Mouse (Mus musculus) embryonic facial prominence, embryonic 15.5 days (tissue): ENCODE data around the gene Ccne1. TPM values are rescaled to one million over a fixed set of nuclear protein-coding genes. Genes with fewer than 3 reads are reported as not detected.
"Not testable (repeated sequence)": the region's sequence is repeated elsewhere in the genome, so short reads cannot be mapped to it uniquely, and the experiment has no call there.

Experiments used
- ATAC-seq: fragments of 200-750 bp; cut with Nextera tagmentation; 2 replicates; pipeline ENCODE4 v1.8.0; 2017; ENCODE audit warnings: low read depth, moderate TSS enrichment; ENCODE audit not compliant: insufficient number of reproducible peaks, low FRiP score, low TSS enrichment
- H3K27ac ChIP-seq: fragments of 300-500 bp; sonication (generic); replicated peaks from 2 replicates; pipeline ENCODE4 v1.5.1; 2015; ENCODE audit warnings: mild to moderate bottlenecking, inconsistent platforms
- H3K27me3 ChIP-seq: fragments of 300-500 bp; sonication (generic); 2 replicates; pipeline ENCODE4 v1.6.1; 2015; ENCODE audit warnings: inconsistent platforms
- H3K36me3 ChIP-seq: fragments of 300-500 bp; sonication (generic); 2 replicates; pipeline ENCODE4 v1.6.1; 2015; ENCODE audit warnings: mild to moderate bottlenecking, inconsistent platforms
- H3K4me1 ChIP-seq: fragments of 300-500 bp; sonication (generic); 2 replicates; pipeline ENCODE4 v1.6.1; 2015; ENCODE audit warnings: inconsistent platforms
- H3K4me2 ChIP-seq: fragments of 300-500 bp; sonication (generic); replicated peaks from 2 replicates; pipeline ENCODE4 v1.6.1; 2015; ENCODE audit warnings: mild to moderate bottlenecking, inconsistent platforms
- H3K4me3 ChIP-seq: fragments of 300-500 bp; sonication (generic); replicated peaks from 2 replicates; pipeline ENCODE4 v1.5.1; 2015; ENCODE audit warnings: mild to moderate bottlenecking, inconsistent platforms
- H3K9ac ChIP-seq: fragments of 300-500 bp; sonication (generic); 2 replicates; pipeline ENCODE4 v1.6.1; 2015; ENCODE audit warnings: inconsistent platforms
- H3K9me3 ChIP-seq: fragments of 300-500 bp; sonication (generic); replicated peaks from 2 replicates; pipeline ENCODE4 v1.6.1; 2016; ENCODE audit warnings: inconsistent platforms
- WGBS: fragments of 180-500 bp; shearing (Covaris S2); methylation state at CpG from one replicate; pipeline ENCODE4 v1.1.7; 2015; 5-methylcytosine and 5-hydroxymethylcytosine counted together
- polyA plus RNA-seq: library from polyadenylated mRNA; unstranded; fragments of >200 nt; fragmentation: Nextera tagmentation; extraction: Ambion mirVana; gene quantifications from 2 replicates; pipeline ENCODE4 v1.2.1, GENCODE M21; 2015

The Ccne1 gene
- polyA plus RNA-seq, 1 experiment from 2014 or later: 62.3 TPM

DNA sequence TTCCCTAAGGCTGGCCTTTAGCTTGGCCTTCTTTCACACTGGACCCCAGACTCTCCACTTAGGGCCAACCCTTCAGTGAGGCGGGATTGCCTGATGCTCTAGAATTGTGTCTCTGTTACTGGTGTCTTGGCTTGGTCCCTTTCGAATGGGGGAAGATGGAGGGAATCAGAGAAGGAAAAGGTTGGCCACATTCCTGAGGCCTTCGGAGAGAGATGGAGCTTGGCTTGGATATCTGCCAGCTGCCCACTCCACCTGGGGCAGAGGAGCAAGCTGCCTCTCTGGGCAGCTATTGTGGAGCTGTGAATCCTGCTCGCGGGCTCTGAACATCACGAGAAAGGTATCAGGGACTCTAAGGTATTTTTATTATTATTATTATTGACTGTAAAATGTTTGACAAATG lies 22.2 kb upstream of the Ccne1 start:
- H3K27me3 ChIP-seq: no peaks in the 10 kb centered on the region
- H3K4me2 ChIP-seq: no peak overlapping the region
- peaks cover 13% of the 10 kb centered on the region for H3K4me1 ChIP-seq
- no peak overlapping the region for H3K27ac ChIP-seq
- no peaks in the 10 kb centered on the region for H3K9me3 ChIP-seq
- H3K36me3 ChIP-seq: no peaks in the 10 kb centered on the region
- ATAC-seq: no peak
- WGBS: 80% methylated on average over 6 of the region's 6 CpGs
- H3K4me3 ChIP-seq: no peak overlapping the region
- no peak overlapping the region for H3K9ac ChIP-seq

DNA sequence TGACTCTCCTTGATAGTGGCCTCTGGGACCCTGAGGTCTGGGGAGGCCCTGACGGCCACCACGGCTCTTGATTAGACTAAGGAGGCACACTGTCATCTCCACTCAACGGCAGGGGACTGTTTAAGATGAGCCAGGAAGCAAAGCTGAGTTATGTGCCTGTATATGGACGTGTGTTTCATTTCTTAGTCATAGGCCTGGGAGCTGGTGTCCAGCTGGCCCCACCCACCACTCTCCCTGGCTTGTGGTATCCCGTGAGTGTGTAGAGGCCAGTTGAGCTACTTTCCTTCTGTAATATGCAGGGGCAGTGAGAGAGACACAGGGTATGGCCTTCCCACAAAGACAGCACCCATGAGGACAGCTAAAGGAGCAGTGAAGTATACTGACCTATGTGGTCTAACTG lies 20.9 kb upstream of the Ccne1 start:
- WGBS: 67% methylated on average over 5 of the region's 5 CpGs
- not testable (repeated sequence) for H3K36me3 ChIP-seq

DNA sequence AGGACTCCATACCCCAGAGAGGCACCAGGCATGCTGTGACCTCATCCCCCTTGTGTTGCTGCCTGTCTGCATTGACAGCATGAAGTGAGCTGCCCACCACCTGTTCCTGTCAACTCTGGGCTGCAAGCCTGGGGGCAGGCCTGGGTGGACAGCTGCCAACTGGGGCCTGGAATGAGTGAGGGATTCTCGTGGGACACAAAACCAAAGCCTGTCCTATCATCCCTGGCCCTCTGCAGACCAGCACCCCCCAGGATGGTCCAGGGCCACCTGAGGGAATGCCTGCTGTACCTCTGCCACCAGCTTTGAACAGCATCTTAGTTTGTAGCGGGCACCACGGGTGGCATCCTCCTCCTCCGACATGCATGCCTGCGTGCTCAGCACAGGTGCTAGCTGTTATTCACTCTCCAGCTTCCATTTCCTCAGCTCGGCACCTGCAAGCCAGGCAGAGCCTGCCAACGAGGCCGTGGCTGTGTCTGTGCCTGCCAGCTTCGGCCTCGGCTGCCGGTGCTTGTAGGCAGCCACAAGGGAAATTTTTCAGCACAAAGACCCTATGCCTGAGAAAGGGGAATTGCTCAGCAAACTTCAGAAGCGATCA lies 18.3 kb upstream of the Ccne1 start:
- no peaks in the 10 kb centered on the region for H3K27me3 ChIP-seq
- peaks cover 8% of the 10 kb centered on the region for H3K4me1 ChIP-seq
- H3K27ac ChIP-seq: 0 out of 2 replicates have a peak overlapping the region, but pooled peaks have one; percentile 9
- no peak overlapping the region for H3K4me2 ChIP-seq
- no peaks in the 10 kb centered on the region for H3K36me3 ChIP-seq
- no peaks in the 10 kb centered on the region for H3K9me3 ChIP-seq
- H3K4me3 ChIP-seq: no peak overlapping the region
- whole genome bisulfite sequencing: 55% methylated on average over 12 of the region's 12 CpGs
- peak; percentile 64; the same call in 1 of the 2 replicates for ATAC-seq
- no peak overlapping the region for H3K9ac ChIP-seq

More for the DNA sequence above, 20.9 kb upstream of the Ccne1 start:
- H3K4me1 ChIP-seq: peaks cover 13% of the 10 kb centered on the region
- H3K27ac ChIP-seq, H3K4me3 ChIP-seq, H3K27me3 ChIP-seq, H3K9ac ChIP-seq, H3K9me3 ChIP-seq, ATAC-seq, H3K4me2 ChIP-seq: not testable (repeated sequence)

DNA sequence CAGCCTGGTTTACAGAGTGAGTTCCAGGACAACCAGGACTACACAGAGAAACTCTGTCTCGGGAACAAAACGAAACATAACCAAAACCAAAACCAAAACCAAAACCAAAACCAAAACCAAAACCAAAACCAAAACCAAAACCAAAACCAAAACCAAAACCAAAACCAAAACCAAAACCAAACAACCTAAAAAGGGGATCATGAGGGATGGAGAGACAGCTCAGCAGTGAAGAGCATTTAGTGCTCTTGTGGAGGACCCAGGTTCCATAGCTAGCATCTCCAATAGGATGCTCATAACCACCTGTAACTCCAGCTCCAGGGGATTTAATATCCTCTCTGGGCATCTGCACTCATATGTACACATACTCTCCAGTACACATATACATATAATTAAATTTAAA lies 16.8 kb upstream of the Ccne1 start:
- not testable (repeated sequence) for H3K4me3 ChIP-seq, H3K4me2 ChIP-seq, H3K9me3 ChIP-seq, ATAC-seq, H3K27ac ChIP-seq, H3K9ac ChIP-seq, H3K4me1 ChIP-seq, H3K36me3 ChIP-seq, H3K27me3 ChIP-seq
- 75% methylated on average over 2 of the region's 2 CpGs for WGBS

DNA sequence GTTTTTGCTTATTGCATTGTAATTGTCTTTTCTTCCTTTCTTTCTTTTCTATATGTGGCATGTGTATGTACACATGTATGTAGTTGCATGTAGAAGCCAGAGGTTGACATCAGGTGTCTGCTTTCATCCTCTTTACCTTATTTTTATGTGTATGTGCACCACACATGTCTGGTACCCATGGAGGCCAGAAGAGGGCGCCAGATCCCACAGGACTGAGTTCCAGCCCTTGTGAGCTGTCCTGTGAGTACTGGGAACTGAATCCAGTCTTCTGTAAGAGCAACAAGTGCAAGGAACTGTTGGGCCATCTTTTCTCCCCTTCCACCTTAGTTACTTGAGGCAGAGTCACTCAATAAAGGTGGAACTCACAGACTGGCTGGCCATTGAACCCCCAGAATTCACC lies 11.3 kb upstream of the Ccne1 start:
- no peaks in the 10 kb centered on the region for H3K36me3 ChIP-seq
- H3K4me1 ChIP-seq: no peaks in the 10 kb centered on the region
- no peaks in the 10 kb centered on the region for H3K27me3 ChIP-seq
- H3K9me3 ChIP-seq: no peaks in the 10 kb centered on the region
- H3K4me2 ChIP-seq: no peak overlapping the region
- ATAC-seq: no peak
- no peak overlapping the region for H3K4me3 ChIP-seq
- H3K9ac ChIP-seq: no peak overlapping the region
- H3K27ac ChIP-seq: no peak overlapping the region
- WGBS: 4% methylated on average over 1 of the region's 1 CpGs

DNA sequence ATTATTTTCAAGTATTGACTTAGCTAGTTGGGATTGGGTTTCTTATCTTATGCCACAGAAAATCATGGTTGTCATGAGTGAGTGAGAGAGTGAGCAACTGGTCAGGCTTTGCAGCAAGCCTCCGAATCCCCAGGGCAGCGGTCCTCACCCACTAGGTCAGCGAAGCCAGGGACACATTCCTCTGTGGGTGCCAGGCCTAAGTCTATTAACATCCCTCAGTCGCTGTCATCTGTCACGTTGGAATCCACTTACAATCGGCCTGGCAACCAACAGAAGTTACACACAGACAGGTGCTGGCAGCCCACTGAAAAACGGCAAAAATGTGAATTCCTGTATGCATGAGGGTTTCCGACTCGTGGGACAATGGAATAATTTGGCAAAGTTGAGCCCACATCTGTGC lies 5.1 kb upstream of the Ccne1 start:
- Histone ChIP-seq H3K4me3 (no peak overlapping the region), H3K4me1 (peaks cover 19% of the 10 kb centered on the region), H3K27ac (0 out of 2 replicates have a peak overlapping the region, but pooled peaks have one; percentile 17), H3K4me2 (no peak overlapping the region), H3K9ac (no peak overlapping the region), H3K9me3 (no peaks in the 10 kb centered on the region), H3K27me3 (no peaks in the 10 kb centered on the region), H3K36me3 (no peaks in the 10 kb centered on the region)
- ATAC-seq: no peak
- 67% methylated on average over 9 of the region's 9 CpGs for WGBS

DNA sequence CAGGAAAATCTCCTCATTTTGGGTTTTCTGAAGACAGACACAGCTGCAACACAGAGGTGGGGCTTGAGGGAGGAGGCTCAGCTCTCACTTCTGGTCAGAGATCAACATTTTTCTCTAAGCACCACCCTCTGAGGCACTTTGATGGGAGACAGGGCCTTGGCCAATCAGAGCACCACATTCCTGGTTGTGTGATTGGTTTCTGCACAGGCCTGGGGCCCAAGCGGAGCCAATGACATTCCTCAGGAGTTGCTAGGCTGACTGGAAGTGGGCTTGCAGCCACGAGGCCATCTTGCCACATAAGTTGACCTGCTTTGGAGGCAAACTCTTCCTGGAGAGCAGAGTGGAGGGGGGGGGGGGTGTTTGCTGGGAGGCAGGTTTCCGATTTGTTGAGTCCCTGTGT lies 4.7 kb upstream of the Ccne1 start:
- Histone ChIP-seq H3K4me3 (no peak overlapping the region), H3K4me1 (peaks cover 19% of the 10 kb centered on the region), H3K27me3 (no peaks in the 10 kb centered on the region), H3K27ac (peak overlapping the region; percentile 71), H3K36me3 (no peaks in the 10 kb centered on the region), H3K9me3 (no peaks in the 10 kb centered on the region), H3K4me2 (no peak overlapping the region), H3K9ac (no peak overlapping the region)
- WGBS: 28% methylated on average over 3 of the region's 3 CpGs
- peak; percentile 83 for ATAC-seq

DNA sequence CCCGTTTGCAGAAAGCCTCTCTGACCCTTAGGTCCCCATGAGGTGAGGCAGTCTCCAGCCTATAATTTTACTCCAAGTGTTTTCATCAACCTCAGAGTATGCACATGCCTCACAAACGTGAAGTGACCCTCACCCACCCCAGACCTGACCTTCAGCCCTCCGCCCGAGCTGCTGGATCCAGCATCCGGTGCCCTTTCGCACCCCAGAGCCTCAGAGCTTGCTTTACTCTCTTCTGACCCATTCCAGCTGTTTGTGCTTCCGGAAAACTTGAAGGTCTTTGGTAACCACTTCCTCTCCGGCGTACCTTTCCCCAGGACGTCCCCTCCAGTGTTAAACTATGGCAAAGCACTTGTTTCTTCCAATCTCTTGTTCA lies 912 bp upstream of the Ccne1 start:
- WGBS: 14% methylated on average over 10 of the region's 10 CpGs
- peak overlapping the region; percentile 83 for H3K4me3 ChIP-seq
- no peaks in the 10 kb centered on the region for H3K36me3 ChIP-seq
- H3K9ac ChIP-seq: peak overlapping the region; percentile 37
- no peak overlapping the region; the same call in 1 of the 2 replicates for H3K27ac ChIP-seq
- peaks cover 31% of the 10 kb centered on the region for H3K4me1 ChIP-seq
- no peaks in the 10 kb centered on the region for H3K27me3 ChIP-seq
- peak overlapping the region; percentile 96 for H3K4me2 ChIP-seq
- no peak for ATAC-seq
- H3K9me3 ChIP-seq: no peaks in the 10 kb centered on the region

DNA sequence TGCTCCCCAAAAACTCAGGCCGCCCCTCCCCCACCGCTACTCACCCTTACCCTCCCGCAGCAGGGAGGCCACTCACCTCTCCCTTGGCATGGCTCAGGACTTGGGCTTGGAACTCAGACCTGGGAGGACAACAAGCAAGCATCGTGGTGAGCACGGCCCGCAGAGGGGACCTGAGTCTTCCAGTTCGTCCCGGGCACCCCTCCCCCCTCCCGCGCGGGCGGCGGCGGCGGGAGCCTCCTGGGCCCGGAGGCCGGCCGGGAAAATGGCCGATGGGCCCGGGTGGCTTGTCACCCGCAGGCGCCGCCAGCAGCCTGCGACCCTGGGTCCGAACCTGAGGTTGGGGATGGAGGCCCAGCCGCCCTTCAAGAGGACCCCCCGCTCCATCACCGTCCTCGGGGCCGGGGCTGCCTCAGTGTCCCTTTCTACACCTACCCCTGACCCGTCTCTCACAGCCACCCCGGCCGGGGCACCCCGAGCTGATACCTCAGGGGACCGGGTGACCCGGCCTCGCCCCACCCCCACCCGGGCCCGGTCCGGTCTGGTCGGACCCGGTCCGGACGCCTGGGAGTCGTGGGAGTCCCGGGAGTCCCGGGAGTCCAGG lies 523 bp downstream of the Ccne1 start:
- peak overlapping the region; percentile 83 for H3K4me3 ChIP-seq
- H3K27ac ChIP-seq: no peak overlapping the region
- peaks cover 19% of the 10 kb centered on the region; the same call in 1 of the 2 replicates for H3K4me1 ChIP-seq
- ATAC-seq: peak; percentile 17; the same call in 1 of the 2 replicates
- no peaks in the 10 kb centered on the region for H3K27me3 ChIP-seq
- H3K9ac ChIP-seq: peak overlapping the region; percentile 69
- peak overlapping the region; percentile 96 for H3K4me2 ChIP-seq
- WGBS: 0% methylated on average over 45 of the region's 47 CpGs
- H3K9me3 ChIP-seq: no peaks in the 10 kb centered on the region
- peaks cover 7% of the 10 kb centered on the region for H3K36me3 ChIP-seq

DNA sequence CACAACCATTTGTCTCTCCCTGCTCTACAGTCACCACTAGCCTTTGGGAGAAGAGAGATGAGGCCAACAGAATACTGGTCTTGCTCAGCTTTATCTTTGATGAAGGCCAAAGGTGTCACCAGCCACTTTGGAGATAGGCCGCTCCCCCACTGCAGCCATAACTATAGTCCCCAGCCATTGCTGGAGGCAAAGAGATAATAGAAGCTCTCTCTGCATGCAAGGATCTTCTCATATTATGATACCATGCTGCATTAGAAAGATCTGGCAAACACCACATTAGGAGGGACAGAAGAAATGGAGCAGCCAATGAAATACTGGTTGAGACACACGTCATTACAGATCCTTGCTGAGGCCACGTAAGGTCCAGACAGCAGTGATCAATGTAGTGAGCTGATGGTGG lies 2.0 kb downstream of the Ccne1 start:
- WGBS: 90% methylated on average over 3 of the region's 3 CpGs
- no peak for ATAC-seq
- no peak overlapping the region for H3K9ac ChIP-seq
- H3K4me2 ChIP-seq: peak overlapping the region; percentile 96
- H3K27me3 ChIP-seq: no peaks in the 10 kb centered on the region
- peak overlapping the region; percentile 83; the same call in 1 of the 2 replicates for H3K4me3 ChIP-seq
- no peak overlapping the region for H3K27ac ChIP-seq
- H3K36me3 ChIP-seq: peaks cover 18% of the 10 kb centered on the region
- H3K4me1 ChIP-seq: peaks cover 19% of the 10 kb centered on the region; the same call in 1 of the 2 replicates
- no peaks in the 10 kb centered on the region for H3K9me3 ChIP-seq

DNA sequence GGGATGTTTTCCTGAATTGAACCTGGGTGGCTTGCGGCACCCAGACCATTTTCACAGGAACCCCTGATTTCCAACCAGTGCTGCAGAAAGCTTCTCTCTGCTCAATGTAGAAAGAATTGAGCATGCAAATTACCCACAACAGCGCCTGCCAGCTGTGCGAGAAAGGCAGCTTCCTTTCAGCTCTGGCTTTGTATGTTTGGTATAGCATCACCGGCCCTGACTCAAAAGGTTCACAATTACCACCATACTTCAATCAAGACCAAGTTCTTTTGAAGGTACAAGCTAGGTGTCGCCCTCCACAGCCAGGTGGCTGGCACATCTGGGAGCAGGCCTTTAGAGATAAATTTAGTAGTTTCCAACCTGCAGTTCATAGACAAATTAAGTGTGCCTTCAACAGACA lies 3.2 kb downstream of the Ccne1 start:
- Histone ChIP-seq H3K9me3 (no peaks in the 10 kb centered on the region), H3K36me3 (peaks cover 29% of the 10 kb centered on the region), H3K9ac (no peak overlapping the region), H3K4me2 (no peak overlapping the region), H3K27ac (no peak overlapping the region), H3K4me3 (no peak overlapping the region), H3K27me3 (no peaks in the 10 kb centered on the region), H3K4me1 (peaks cover 19% of the 10 kb centered on the region; the same call in 1 of the 2 replicates)
- no peak for ATAC-seq
- WGBS: 80% methylated on average over 5 of the region's 5 CpGs

DNA sequence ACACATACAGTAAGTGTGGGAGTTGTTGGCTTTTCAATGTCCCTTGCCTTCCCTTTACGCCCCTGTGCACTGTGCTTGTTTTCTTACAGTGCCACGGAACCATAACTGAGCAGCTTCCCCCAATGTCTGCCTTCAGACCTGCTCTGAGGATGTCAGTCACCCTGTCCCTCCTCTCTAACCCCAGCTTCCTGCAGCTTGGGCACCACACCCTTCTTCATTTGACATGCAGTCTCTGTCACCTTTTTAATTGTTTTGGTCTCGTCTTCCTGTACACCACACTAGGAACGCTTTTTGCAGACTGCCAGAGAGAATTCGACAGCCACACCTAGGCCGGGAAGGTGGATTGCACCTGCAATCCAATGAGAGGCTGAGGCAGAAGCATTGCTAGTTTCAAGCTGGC lies 13.0 kb downstream of the Ccne1 start:
- H3K9ac ChIP-seq: no peak overlapping the region
- peaks cover 20% of the 10 kb centered on the region for H3K36me3 ChIP-seq
- no peaks in the 10 kb centered on the region for H3K27me3 ChIP-seq
- WGBS: 72% methylated on average over 6 of the region's 6 CpGs
- no peak overlapping the region for H3K27ac ChIP-seq
- no peak overlapping the region for H3K4me2 ChIP-seq
- no peaks in the 10 kb centered on the region for H3K9me3 ChIP-seq
- H3K4me1 ChIP-seq: no peaks in the 10 kb centered on the region
- H3K4me3 ChIP-seq: no peak overlapping the region
- ATAC-seq: no peak
